Mouse (Mus musculus) midbrain, embryonic 15.5 days (tissue): ENCODE results near the gene Zfyve26. TPM values are rescaled to one million over a fixed set of nuclear protein-coding genes. Genes with fewer than 3 reads are reported as not detected.

Source experiments
- ATAC-seq: fragments of 200-750 bp; cut with Nextera tagmentation; replicated peaks from 2 replicates; pipeline ENCODE4 v1.8.0; 2017; ENCODE audit warnings: moderate TSS enrichment
- H3K27ac ChIP-seq: fragments of 300-500 bp; sonication (generic); 2 replicates; pipeline ENCODE4 v1.5.1; 2015; ENCODE audit warnings: mild to moderate bottlenecking, inconsistent platforms
- H3K27me3 ChIP-seq: fragments of 300-500 bp; sonication (generic); replicated peaks from 2 replicates; pipeline ENCODE4 v1.6.1; 2015; ENCODE audit warnings: inconsistent platforms
- H3K36me3 ChIP-seq: fragments of 300-500 bp; sonication (generic); replicated peaks from 2 replicates; pipeline ENCODE4 v1.6.1; 2015; ENCODE audit warnings: inconsistent platforms
- H3K4me1 ChIP-seq: fragments of 300-500 bp; sonication (generic); 2 replicates; pipeline ENCODE4 v1.6.1; 2015; ENCODE audit warnings: inconsistent platforms
- H3K4me2 ChIP-seq: fragments of 300-500 bp; sonication (generic); 2 replicates; pipeline ENCODE4 v1.6.1; 2015; ENCODE audit warnings: inconsistent platforms, mild to moderate bottlenecking, moderate library complexity
- H3K4me3 ChIP-seq: fragments of 300-500 bp; sonication (generic); 2 replicates; pipeline ENCODE4 v1.5.1; 2015; ENCODE audit warnings: mild to moderate bottlenecking, inconsistent platforms
- H3K9ac ChIP-seq: fragments of 300-500 bp; sonication (generic); 2 replicates; pipeline ENCODE4 v1.6.1; 2015; ENCODE audit warnings: mild to moderate bottlenecking, inconsistent platforms
- H3K9me3 ChIP-seq: fragments of 300-500 bp; sonication (generic); 2 replicates; pipeline ENCODE4 v1.6.1; 2016; ENCODE audit warnings: inconsistent platforms
- WGBS: fragments of 180-500 bp; shearing (Covaris S2); methylation state at CpG from one replicate; pipeline ENCODE4 v1.1.7; 2015; ENCODE audit warnings: mixed read lengths; 5-methylcytosine and 5-hydroxymethylcytosine counted together
- polyA plus RNA-seq: library from polyadenylated mRNA; unstranded; fragments of >200 nt; fragmentation: Nextera tagmentation; extraction: Ambion mirVana; gene quantifications from 2 replicates; pipeline ENCODE4 v1.2.1, GENCODE M21; 2015

The Zfyve26 gene
- polyA plus RNA-seq, 1 experiment from 2014 or later: 12.2 TPM

- H3K36me3 ChIP-seq: peaks cover 39% of the 10 kb centered on the region
Measured at GRCm38 (mm10) chr12:79253294-79254053, 42.6 kb downstream of the Zfyve26 start.

GRCm38 (mm10) chr12:79248110-79248509 lies 48.0 kb downstream of the Zfyve26 start:
- no peak for ATAC-seq
- 84% methylated on average over 3 of the region's 3 CpGs for WGBS
- H3K27me3 ChIP-seq: no peaks in the 10 kb centered on the region

More at GRCm38 (mm10) chr12:79253294-79254053, 42.6 kb downstream of the Zfyve26 start:
- no peak for ATAC-seq
- H3K27ac ChIP-seq: no peak overlapping the region
- no peak overlapping the region for H3K4me2 ChIP-seq
- no peaks in the 10 kb centered on the region for H3K4me1 ChIP-seq
- H3K4me3 ChIP-seq: no peak overlapping the region
- whole genome bisulfite sequencing: 87% methylated on average over 9 of the region's 9 CpGs
- no peaks in the 10 kb centered on the region for H3K9me3 ChIP-seq
- no peaks in the 10 kb centered on the region for H3K27me3 ChIP-seq
- no peak overlapping the region for H3K9ac ChIP-seq

GRCm38 (mm10) chr12:79242921-79243320 lies 53.2 kb downstream of the Zfyve26 start:
- Histone ChIP-seq H3K27ac (no peak overlapping the region), H3K9me3 (no peaks in the 10 kb centered on the region), H3K27me3 (no peaks in the 10 kb centered on the region), H3K36me3 (peaks cover 60% of the 10 kb centered on the region), H3K4me2 (no peak overlapping the region), H3K4me3 (no peak overlapping the region), H3K4me1 (no peaks in the 10 kb centered on the region), H3K9ac (no peak overlapping the region)
- ATAC-seq: no peak
- WGBS: 91% methylated on average over 6 of the region's 6 CpGs

More at GRCm38 (mm10) chr12:79248110-79248509, 48.0 kb downstream of the Zfyve26 start:
- Histone ChIP-seq H3K4me2 (no peak overlapping the region), H3K4me1 (no peaks in the 10 kb centered on the region), H3K9ac (no peak overlapping the region), H3K9me3 (no peaks in the 10 kb centered on the region), H3K4me3 (no peak overlapping the region), H3K27ac (no peak overlapping the region), H3K36me3 (peaks cover 61% of the 10 kb centered on the region)

GRCm38 (mm10) chr12:79241985-79242384 lies 54.1 kb downstream of the Zfyve26 start:
- H3K9ac ChIP-seq: no peak overlapping the region
- H3K4me3 ChIP-seq: no peak overlapping the region
- H3K27me3 ChIP-seq: no peaks in the 10 kb centered on the region
- no peak overlapping the region for H3K27ac ChIP-seq
- peaks cover 61% of the 10 kb centered on the region for H3K36me3 ChIP-seq
- H3K9me3 ChIP-seq: no peaks in the 10 kb centered on the region
- ATAC-seq: no peak
- WGBS: 97% methylated on average over 2 of the region's 2 CpGs
- H3K4me2 ChIP-seq: no peak overlapping the region
- no peaks in the 10 kb centered on the region for H3K4me1 ChIP-seq

GRCm38 (mm10) chr12:79235485-79236080 lies 60.5 kb downstream of the Zfyve26 start:
- ATAC-seq: no peak
- Histone ChIP-seq H3K27me3 (no peaks in the 10 kb centered on the region), H3K36me3 (peaks cover 47% of the 10 kb centered on the region), H3K4me1 (no peaks in the 10 kb centered on the region), H3K27ac (no peak overlapping the region), H3K9ac (no peak overlapping the region), H3K4me2 (no peak overlapping the region), H3K4me3 (no peak overlapping the region), H3K9me3 (no peaks in the 10 kb centered on the region)
- 78% methylated on average over 11 of the region's 11 CpGs for WGBS

GRCm38 (mm10) chr12:79217511-79217910 lies 78.6 kb downstream of the Zfyve26 start:
- no peak overlapping the region for H3K27ac ChIP-seq
- no peaks in the 10 kb centered on the region for H3K9me3 ChIP-seq
- 78% methylated on average over 5 of the region's 5 CpGs for WGBS
- no peaks in the 10 kb centered on the region for H3K4me1 ChIP-seq
- no peak overlapping the region for H3K9ac ChIP-seq
- H3K4me2 ChIP-seq: no peak overlapping the region
- no peak overlapping the region for H3K4me3 ChIP-seq
- ATAC-seq: no peak
- no peaks in the 10 kb centered on the region for H3K27me3 ChIP-seq
- H3K36me3 ChIP-seq: no peaks in the 10 kb centered on the region

GRCm38 (mm10) chr12:79211447-79211846 lies 84.7 kb downstream of the Zfyve26 start:
- no peak overlapping the region for H3K27ac ChIP-seq
- H3K9me3 ChIP-seq: no peaks in the 10 kb centered on the region
- H3K36me3 ChIP-seq: no peaks in the 10 kb centered on the region
- no peak overlapping the region for H3K4me3 ChIP-seq
- no peaks in the 10 kb centered on the region for H3K27me3 ChIP-seq
- no peak overlapping the region for H3K9ac ChIP-seq
- H3K4me2 ChIP-seq: no peak overlapping the region
- 91% methylated on average over 8 of the region's 8 CpGs for WGBS
- H3K4me1 ChIP-seq: peaks cover 4% of the 10 kb centered on the region; the same call in 1 of the 2 replicates
- no peak for ATAC-seq

- Histone ChIP-seq H3K36me3 (no peaks in the 10 kb centered on the region), H3K4me1 (peaks cover 4% of the 10 kb centered on the region; the same call in 1 of the 2 replicates), H3K9me3 (no peaks in the 10 kb centered on the region), H3K27ac (no peak within 1 kb of the TSS), H3K9ac (peak within 1 kb of the TSS; percentile 22), H3K27me3 (no peaks in the 10 kb centered on the region), H3K4me3 (peak within 1 kb of the TSS; percentile 41), H3K4me2 (peak within 1 kb of the TSS; percentile 63)
- 4% methylated on average over 13 of the region's 13 CpGs for WGBS
- peak; percentile 58; the same call in 1 of the 2 replicates for ATAC-seq
Measured at GRCm38 (mm10) chr12:79208703-79209464, 87.2 kb downstream of the Zfyve26 start, which contains the start of gene Rdh12. TSS of gene Rdh12 (plus strand) at chr12:79208914.

- Histone ChIP-seq H3K27ac (no peak overlapping the region), H3K4me1 (no peaks in the 10 kb centered on the region), H3K9ac (no peak overlapping the region), H3K9me3 (no peaks in the 10 kb centered on the region), H3K4me3 (no peak overlapping the region), H3K36me3 (no peaks in the 10 kb centered on the region), H3K27me3 (no peaks in the 10 kb centered on the region), H3K4me2 (no peak overlapping the region)
- ATAC-seq: no peak
- WGBS: 83% methylated on average over 3 of the region's 3 CpGs
Measured at GRCm38 (mm10) chr12:79201882-79202281, 94.2 kb downstream of the Zfyve26 start.

- Histone ChIP-seq H3K4me2 (no peak overlapping the region), H3K4me1 (peaks cover under 1% of the 10 kb centered on the region; the same call in 1 of the 2 replicates), H3K4me3 (no peak overlapping the region), H3K27me3 (no peaks in the 10 kb centered on the region), H3K27ac (no peak overlapping the region), H3K9me3 (no peaks in the 10 kb centered on the region), H3K36me3 (no peaks in the 10 kb centered on the region), H3K9ac (no peak overlapping the region)
- 89% methylated on average over 5 of the region's 5 CpGs for whole genome bisulfite sequencing
- no peak for ATAC-seq
Measured at GRCm38 (mm10) chr12:79197105-79197504, 99.0 kb downstream of the Zfyve26 start.

GRCm38 (mm10) chr12:79193441-79193840 lies 102.7 kb downstream of the Zfyve26 start:
- H3K36me3 ChIP-seq: no peaks in the 10 kb centered on the region
- H3K4me1 ChIP-seq: peaks cover 17% of the 10 kb centered on the region
- no peak overlapping the region for H3K27ac ChIP-seq
- 1% methylated on average over 3 of the region's 3 CpGs for WGBS
- no peaks in the 10 kb centered on the region for H3K9me3 ChIP-seq
- no peak for ATAC-seq
- H3K9ac ChIP-seq: no peak overlapping the region
- H3K4me3 ChIP-seq: no peak overlapping the region
- no peaks in the 10 kb centered on the region for H3K27me3 ChIP-seq
- no peak overlapping the region for H3K4me2 ChIP-seq

- H3K27ac ChIP-seq: peak within 1 kb of the TSS; percentile 79
- no peaks in the 10 kb centered on the region for H3K36me3 ChIP-seq
- H3K27me3 ChIP-seq: no peaks in the 10 kb centered on the region
- WGBS: 66% methylated on average over 6 of the region's 6 CpGs
- peak within 1 kb of the TSS; percentile 65 for H3K4me2 ChIP-seq
- peaks cover 17% of the 10 kb centered on the region for H3K4me1 ChIP-seq
- H3K9me3 ChIP-seq: no peaks in the 10 kb centered on the region
- ATAC-seq: no peak; the same call in 1 of the 2 replicates
- peak within 1 kb of the TSS; percentile 57 for H3K9ac ChIP-seq
- peak within 1 kb of the TSS; percentile 52 for H3K4me3 ChIP-seq
Measured at GRCm38 (mm10) chr12:79192193-79192592, 103.9 kb downstream of the Zfyve26 start, which contains the start of gene Rdh11. TSS of gene Rdh11 (minus strand) at chr12:79192293.
